Mouse (Mus musculus) neural tube, embryonic 14.5 days (tissue): ENCODE measurements at regions not wholly inside any gene's neighbourhood (a gene's known extent, or its start where the extent isn't known, plus 50 kb on each side); places are given as distances from the start of the nearest gene placed in this dataset.

Source experiments
- ATAC-seq: fragments of 200-750 bp; cut with Nextera tagmentation; 2 replicates; pipeline ENCODE4 v1.8.0; 2017; ENCODE audit warnings: low read depth, mild to moderate bottlenecking, moderate TSS enrichment, moderate library complexity
- H3K27ac ChIP-seq: fragments of 300-500 bp; sonication (generic); 2 replicates; pipeline ENCODE4 v1.5.1; 2014; ENCODE audit warnings: low read depth, mild to moderate bottlenecking, control low read depth, low read length, moderate library complexity, mixed read lengths
- H3K27me3 ChIP-seq: fragments of 300-500 bp; sonication (generic); 2 replicates; pipeline ENCODE4 v1.6.1; 2014; ENCODE audit warnings: low read length; ENCODE audit not compliant: control insufficient read depth, insufficient read depth
- H3K36me3 ChIP-seq: fragments of 300-500 bp; sonication (generic); 2 replicates; pipeline ENCODE4 v1.6.1; 2014; ENCODE audit warnings: low read length, mixed read lengths; ENCODE audit not compliant: control insufficient read depth, insufficient read depth
- H3K4me1 ChIP-seq: fragments of 300-500 bp; sonication (generic); 2 replicates; pipeline ENCODE4 v1.6.1; 2014; ENCODE audit warnings: low read length; ENCODE audit not compliant: control insufficient read depth, insufficient read depth
- H3K4me2 ChIP-seq: fragments of 300-500 bp; sonication (generic); 2 replicates; pipeline ENCODE4 v1.6.1; 2014; ENCODE audit warnings: mild to moderate bottlenecking, low read depth, low read length, control low read depth
- H3K4me3 ChIP-seq: fragments of 300-500 bp; sonication (generic); 2 replicates; pipeline ENCODE4 v1.5.1; 2014; ENCODE audit warnings: low read depth, low read length, control low read depth, mixed read lengths
- H3K9ac ChIP-seq: fragments of 300-500 bp; sonication (generic); replicated peaks from 2 replicates; pipeline ENCODE4 v1.6.1; 2014; ENCODE audit warnings: low read depth, mild to moderate bottlenecking, control low read depth, low read length, mixed read lengths
- H3K9me3 ChIP-seq: fragments of 300-500 bp; sonication (generic); 2 replicates; pipeline ENCODE4 v1.6.1; 2016; ENCODE audit warnings: low read length; ENCODE audit not compliant: control insufficient read depth
- WGBS: fragments of 180-500 bp; shearing (Covaris S2); extraction: QIAGEN DNeasy Blood & Tissue Kit; methylation state at CpG from one replicate; pipeline ENCODE4 v1.1.7; 2014; 5-methylcytosine and 5-hydroxymethylcytosine counted together

GRCm38 (mm10) chr3:157426720-157427119 lies 107.2 kb upstream of the Zranb2 start:
- peak; percentile 61; the same call in 1 of the 2 replicates for ATAC-seq
- 69% methylated on average over 3 of the region's 3 CpGs for WGBS
- Histone ChIP-seq H3K9ac (no peak overlapping the region), H3K9me3 (no peaks in the 10 kb centered on the region), H3K4me2 (no peak overlapping the region), H3K27ac (no peak overlapping the region), H3K36me3 (no peaks in the 10 kb centered on the region), H3K4me3 (no peak overlapping the region), H3K27me3 (no peaks in the 10 kb centered on the region), H3K4me1 (no peaks in the 10 kb centered on the region)

GRCm38 (mm10) chr3:157449794-157450193 lies 84.2 kb upstream of the Zranb2 start:
- Histone ChIP-seq H3K36me3 (no peaks in the 10 kb centered on the region), H3K27ac (no peak overlapping the region), H3K9me3 (no peaks in the 10 kb centered on the region), H3K4me2 (no peak overlapping the region), H3K4me1 (no peaks in the 10 kb centered on the region), H3K27me3 (no peaks in the 10 kb centered on the region), H3K4me3 (no peak overlapping the region), H3K9ac (no peak overlapping the region)
- peak; percentile 77 for ATAC-seq

GRCm38 (mm10) chr3:157471600-157471999 lies 62.4 kb upstream of the Zranb2 start:
- H3K4me3 ChIP-seq, result no peak overlapping the region
- no peak overlapping the region for H3K9ac ChIP-seq
- no peaks in the 10 kb centered on the region for H3K9me3 ChIP-seq
- H3K27me3 ChIP-seq, result no peaks in the 10 kb centered on the region
- H3K4me1 ChIP-seq, result no peaks in the 10 kb centered on the region
- no peak for ATAC-seq
- no peak overlapping the region for H3K4me2 ChIP-seq
- WGBS, result 81% methylated on average over 2 of the region's 2 CpGs
- H3K27ac ChIP-seq, result no peak overlapping the region
- no peaks in the 10 kb centered on the region for H3K36me3 ChIP-seq

DNA sequence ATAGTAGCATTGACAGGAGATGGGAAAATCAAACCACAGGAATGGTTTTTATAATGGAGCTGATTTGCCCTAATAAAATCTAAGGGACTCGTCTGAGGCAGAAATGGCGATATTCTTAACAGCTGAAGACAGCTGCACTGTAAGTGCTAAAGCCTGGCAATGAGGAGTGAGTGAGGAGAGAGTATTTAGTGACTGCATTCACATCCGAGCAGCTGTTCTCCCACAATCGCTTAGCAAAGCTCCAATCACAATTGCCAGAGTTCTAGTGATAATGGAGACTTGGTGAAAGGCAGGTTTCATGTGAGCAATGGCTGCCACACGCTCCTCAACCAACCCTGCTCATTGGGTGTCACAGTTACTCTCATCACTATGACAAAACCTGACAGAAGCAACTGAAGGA lies 61.3 kb upstream of the Zranb2 start:
- H3K4me1 ChIP-seq, result no peaks in the 10 kb centered on the region
- H3K36me3 ChIP-seq, result no peaks in the 10 kb centered on the region
- H3K27me3 ChIP-seq, result no peaks in the 10 kb centered on the region
- no peak overlapping the region for H3K4me2 ChIP-seq
- no peaks in the 10 kb centered on the region for H3K9me3 ChIP-seq
- no peak; the same call in 1 of the 2 replicates for ATAC-seq
- H3K9ac ChIP-seq, result no peak overlapping the region
- 76% methylated on average over 5 of the region's 5 CpGs for WGBS
- no peak overlapping the region for H3K4me3 ChIP-seq
- H3K27ac ChIP-seq, result no peak overlapping the region

- Histone ChIP-seq H3K4me1 (no peaks in the 10 kb centered on the region), H3K27me3 (no peaks in the 10 kb centered on the region), H3K27ac (no peak overlapping the region), H3K9ac (no peak overlapping the region), H3K4me2 (no peak overlapping the region), H3K36me3 (no peaks in the 10 kb centered on the region), H3K4me3 (no peak overlapping the region), H3K9me3 (no peaks in the 10 kb centered on the region)
- no peak for ATAC-seq
- WGBS, result 83% methylated on average over 2 of the region's 2 CpGs
Measured at GRCm38 (mm10) chr3:157477731-157478130, 56.2 kb upstream of the Zranb2 start.
